Mouse (Mus musculus) cerebellum, postnatal 36 days (tissue): ENCODE data around the gene Exoc7.

ENCODE experiments used
- DNase-seq, 2 experiments: peaks; one replicate each; pipeline ENCODE4 v3.0.0; 2021 to 2022; ENCODE audit warnings: mixed read lengths in 2 of 2

Gene Exoc7

DNA sequence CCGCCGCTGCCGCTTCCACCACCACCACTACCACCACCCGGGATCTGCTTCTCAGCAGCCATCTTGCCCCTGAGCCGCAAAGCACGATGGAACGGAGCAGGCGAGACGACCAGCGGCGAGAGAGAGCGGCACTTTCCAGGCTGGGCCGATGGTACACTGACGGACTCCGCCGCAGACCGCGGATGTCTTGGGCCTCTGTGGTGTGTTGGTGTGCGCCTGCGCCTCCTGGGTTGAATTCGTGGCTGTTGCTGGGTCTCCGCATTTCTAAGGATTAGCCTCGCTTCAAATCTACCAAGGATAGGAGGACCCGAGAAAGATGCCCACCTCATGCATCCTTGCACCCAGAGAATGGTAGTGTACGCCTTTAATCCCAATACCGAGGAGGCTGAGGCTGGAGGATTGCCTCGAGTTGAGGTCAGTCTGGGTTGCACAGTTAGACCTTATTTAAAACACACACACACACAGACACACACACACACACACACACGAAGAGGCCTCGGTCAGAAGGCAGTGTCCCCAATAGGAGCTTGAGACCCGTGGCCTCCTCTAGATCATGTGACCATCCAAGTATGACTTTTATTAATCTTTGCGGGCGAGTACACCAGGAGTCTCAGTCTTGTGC, 32.9 kb downstream of the Exoc7 start, which contains the start of gene Srp68:
Gene Srp68 (minus strand): TSS at position 173 of the 622 bp plus-strand sequence.
- peak; percentile 95 to 96 for DNase-seq

GRCm38 (mm10) chr11:116273469-116274044, 33.5 kb downstream of the Exoc7 start:
- no peak for DNase-seq

DNA sequence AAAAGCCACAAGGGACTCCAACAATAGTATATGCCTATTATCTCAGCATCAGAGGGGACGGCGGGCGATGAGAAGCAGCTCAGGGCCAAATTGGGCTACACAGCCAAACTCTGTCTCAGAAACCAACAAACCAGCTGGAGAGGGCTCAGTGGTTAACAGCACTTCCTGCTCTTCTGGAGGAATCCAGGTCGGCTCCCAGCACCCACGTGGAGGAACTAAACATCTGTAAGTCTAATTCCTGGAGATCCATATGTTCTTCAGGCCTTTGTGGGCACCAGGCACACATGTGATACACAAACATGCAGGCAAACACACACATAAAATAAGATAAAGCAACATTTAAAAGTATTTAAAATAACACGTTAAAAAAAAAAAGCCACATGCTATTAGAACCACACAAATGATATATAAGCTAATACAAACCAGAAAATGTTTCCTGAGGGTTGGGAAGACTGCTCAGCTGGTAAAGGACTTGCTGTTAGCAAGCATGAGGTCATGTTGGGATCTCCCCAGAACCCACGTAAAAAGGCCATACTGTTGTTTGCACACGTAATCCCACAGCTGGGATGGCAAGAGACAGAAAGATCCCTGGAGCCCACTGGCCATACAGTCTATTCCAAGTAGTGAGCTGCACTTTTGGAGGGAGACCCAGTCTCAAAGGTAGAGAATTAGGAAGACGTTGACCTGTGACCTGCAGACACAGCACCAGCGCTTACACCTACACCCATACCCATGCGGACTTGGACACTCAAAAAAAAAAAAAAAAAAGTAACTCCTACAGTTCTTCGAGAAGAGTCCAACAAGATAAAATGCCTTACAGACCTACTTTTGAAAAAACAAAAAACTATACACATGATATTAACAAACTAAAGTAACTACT, 34.2 kb downstream of the Exoc7 start:
- DNase-seq = no peak

DNA sequence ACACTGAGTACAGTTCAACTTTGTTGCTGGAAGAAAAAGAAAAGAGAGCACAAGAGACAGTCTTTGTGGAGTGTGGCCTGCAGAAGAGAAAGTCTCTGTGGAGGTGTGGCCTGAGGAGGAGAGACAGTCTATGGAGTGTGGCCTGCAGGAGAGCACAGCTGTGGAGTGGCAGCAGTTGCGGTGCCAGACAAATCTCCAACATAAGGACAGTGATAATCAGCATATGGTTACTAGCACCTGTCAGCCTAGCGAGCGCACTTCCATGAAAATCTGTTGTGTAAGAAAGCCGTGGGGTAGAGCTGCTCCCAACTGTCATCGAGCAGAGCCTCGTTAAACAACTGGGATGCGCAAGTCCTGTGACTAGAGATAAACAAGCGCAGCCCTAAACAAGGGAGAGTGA, 37.5 kb downstream of the Exoc7 start:
- DNase-seq = no peak

DNA sequence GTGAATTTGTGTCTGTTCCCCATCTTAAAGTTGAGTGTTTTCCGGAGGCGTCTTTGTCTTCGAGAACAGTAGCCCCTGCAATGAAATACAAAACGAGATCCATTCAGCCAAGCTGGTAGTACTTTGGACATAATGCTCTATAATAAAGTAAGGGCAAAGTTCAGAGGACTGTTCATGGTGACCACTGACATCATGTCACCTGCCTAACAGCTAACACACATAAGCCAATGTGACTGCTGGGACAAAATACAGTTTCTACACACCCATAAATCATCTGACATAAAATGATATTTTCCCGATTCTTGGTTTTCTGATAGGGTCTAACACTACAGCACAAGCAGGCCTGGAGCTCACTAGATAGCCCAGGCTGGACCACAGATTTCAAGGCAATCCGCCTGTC, 38.7 kb downstream of the Exoc7 start:
- DNase-seq = no peak

GRCm38 (mm10) chr11:116267637-116268036, 39.4 kb downstream of the Exoc7 start:
- DNase-seq = no peak

DNA sequence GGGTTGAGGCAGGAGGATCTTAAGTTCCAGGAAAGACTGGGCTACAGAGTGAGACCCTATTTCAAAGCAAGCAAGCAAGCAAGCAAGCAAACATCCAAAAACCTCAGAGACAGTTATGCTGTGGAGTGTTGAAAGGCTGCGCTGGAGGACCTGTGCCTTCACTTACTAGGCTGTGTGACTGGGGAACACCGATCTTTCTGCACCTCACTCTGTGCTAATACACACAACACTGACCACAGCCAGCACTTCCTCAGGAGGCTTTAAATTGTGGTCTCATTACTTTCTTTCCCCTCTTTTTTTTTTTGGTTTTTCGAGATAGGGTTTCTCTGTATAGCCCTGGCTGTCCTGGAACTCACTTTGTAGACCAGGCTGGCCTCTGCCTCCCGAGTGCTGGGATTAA, 41.2 kb downstream of the Exoc7 start:
- DNase-seq = no peak

DNA sequence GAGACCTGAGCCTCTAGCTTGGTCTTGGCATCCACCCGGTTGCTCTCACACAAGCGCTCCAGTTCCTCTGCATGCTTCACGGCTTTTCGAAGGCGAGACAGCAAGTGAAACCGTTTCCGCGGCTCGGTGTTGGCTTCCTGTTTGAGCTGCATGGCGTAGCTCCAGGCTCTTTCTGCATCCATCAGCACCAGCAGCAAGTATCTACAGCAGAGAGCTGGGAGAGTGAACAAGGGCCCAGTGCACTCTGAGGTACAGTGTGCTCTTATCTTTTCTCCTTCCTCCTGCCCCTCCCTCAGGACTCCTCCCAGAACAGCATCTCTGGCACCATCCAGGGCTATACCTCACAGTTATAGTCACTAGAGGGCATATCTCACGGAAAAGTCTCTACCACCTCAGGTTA, 41.7 kb downstream of the Exoc7 start:
- no peak for DNase-seq

- DNase-seq = no peak
Observed at GRCm38 (mm10) chr11:116260259-116260658, 46.8 kb downstream of the Exoc7 start.

DNA sequence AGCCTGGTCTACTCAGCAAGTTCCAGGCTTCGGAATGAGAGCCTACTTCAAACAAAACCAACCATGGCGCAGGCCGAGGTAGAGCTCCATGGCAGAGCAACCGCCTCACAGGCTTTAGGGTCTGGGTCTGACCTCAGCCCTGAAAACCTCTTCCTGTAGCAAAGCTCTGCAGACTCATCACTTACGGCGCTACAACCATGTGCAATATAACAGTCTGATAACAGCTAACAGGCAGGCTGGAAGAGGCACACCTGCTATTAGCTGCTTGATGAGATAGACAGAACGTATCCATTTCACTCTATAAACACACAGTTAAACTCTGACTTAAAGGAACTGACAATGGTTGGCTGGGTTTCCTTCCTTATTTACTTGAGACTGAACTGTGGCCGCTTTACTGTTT, 47.6 kb downstream of the Exoc7 start:
- no peak for DNase-seq

- no peak for DNase-seq
Observed at GRCm38 (mm10) chr11:116255982-116256675, 50.9 kb downstream of the Exoc7 start.

- no peak for DNase-seq
Observed at GRCm38 (mm10) chr11:116255090-116255981, 51.7 kb downstream of the Exoc7 start.

DNA sequence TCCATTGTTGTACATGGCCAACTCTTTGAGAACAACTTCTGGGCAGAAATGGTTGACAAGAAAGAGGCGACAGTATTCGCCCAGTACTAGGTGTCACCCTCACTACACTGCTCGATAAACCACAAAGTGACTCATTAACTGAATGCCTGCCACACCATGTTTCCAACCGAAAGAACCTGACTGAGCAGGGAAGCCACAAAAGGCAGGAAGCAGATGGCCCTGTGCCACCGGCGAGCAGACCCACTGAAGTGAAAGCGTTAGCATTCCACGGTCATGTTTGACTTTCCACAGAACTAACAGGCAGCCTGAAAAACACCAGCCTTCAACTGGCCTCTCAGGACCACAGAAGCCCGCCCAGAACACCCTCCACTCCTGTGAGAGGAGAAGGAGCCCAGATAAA, 52.4 kb downstream of the Exoc7 start:
- DNase-seq = no peak

DNA sequence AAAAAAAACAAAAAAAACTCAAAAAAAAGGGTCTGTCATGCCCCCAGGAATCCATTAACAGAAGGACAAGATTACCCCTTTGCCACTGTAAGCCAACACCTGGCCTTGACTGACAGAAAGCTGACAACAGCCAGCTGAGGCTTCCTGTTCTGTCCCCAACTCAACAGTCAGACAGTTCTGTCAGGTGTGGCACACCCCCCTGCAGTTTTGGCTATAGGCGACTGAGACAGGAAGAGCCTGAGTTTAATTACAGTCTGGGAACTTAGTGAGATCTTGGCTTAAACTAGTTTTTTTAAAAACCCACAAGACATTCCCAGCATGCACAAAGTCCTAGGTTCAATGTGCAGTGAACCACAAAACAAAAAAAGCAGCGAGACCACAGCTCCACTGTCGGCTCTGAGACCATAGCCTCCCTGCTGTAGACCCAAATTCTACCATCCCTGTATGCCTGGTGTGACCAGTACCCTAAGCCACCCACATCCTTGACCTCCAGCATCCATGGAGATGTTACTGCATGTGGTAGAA, 53.9 kb downstream of the Exoc7 start:
- no peak for DNase-seq

- DNase-seq = no peak
Observed at GRCm38 (mm10) chr11:116250898-116251297, 56.1 kb downstream of the Exoc7 start.

- no peak for DNase-seq
Observed at GRCm38 (mm10) chr11:116247502-116248222, 59.4 kb downstream of the Exoc7 start.

DNA sequence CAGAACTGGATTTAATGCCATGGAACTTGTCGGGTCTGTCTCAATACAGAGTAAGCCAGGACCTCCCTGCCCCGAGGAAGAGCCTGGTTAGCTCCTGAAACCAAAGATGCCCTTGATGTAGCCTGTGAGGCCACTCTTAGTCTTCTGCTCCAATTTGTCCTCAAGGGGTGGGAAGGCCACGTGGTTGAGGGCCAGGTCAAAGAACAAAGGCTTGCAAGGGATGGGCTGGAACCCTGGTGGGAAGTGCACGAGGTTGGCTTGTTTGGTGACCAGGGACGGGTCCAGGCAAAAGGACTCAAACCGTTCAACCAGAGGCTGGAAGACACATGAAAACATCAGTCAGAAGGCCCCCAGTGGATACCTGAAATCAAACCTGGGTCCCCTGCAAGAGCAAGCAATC, 61.4 kb downstream of the Exoc7 start:
- no peak for DNase-seq

DNA sequence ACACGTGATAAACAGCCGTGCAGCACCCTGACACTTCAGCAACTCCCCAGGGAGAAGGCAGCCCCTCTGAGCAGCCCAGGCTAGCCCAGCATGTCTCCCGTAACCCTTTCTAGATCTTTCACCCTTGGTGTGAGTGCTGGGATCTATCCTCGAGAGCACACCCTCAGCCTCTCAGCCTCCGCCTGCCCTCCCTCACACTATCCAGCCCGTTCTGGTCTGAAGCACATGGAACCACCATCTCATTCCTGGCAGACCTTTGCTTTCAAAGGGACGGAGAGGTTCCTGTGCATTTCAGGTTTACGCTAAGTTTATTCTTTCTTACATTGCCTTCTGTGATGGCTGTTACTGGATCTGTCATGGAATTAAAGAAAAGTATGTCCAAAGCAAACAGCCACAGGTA, 62.5 kb downstream of the Exoc7 start:
- no peak for DNase-seq

- DNase-seq = no peak
Observed at GRCm38 (mm10) chr11:116241744-116242235, 65.2 kb downstream of the Exoc7 start.

DNA sequence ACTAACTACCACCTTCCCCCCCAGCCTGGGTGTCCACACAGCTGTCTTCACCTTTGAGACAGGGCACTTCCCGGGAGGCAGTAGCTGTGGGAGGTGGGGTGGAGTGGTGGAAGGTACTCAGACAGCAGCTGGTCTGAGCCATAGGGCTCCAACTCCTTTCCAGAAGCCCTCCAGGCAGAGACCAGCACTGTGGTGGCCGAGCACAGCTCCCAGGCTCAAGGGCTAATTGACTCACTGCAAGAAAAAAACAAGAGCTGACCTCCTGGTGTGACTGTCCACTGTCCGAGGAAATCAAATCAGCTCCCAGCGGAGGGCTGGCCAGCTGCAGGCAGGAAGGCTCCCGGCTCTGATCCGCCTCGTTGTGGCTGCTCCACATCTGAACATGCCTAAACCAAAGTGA, 67.2 kb downstream of the Exoc7 start:
- DNase-seq = no peak
